Mouse (Mus musculus): Measurements from ENCODE around the gene Tep1.
A peak's percentile ranks its signal among the peaks of the same experiment; 100 is the strongest.

The Tep1 gene

DNA sequence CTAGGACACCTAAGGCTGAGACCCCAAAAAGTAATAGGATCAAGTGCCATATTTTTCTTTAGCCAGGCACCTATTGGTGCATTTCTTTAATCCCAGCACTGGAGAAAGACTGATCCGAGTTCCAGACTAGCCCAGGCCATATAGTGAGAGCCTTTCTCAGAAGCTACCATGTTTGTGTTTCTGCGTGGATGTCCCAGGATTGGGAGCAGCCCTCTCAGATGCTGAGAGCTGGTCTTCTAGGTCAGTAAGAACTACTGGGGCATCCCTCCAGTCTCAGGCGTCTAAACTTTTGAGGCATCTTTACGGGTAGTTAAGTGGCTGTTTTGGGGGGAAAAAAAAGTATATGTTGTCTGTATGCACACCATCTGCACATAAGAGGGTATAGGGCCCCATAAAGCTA is 74.4 kb downstream of the Tep1 start:
- DNase-seq (ENCODE audit: inconsistent age in 2 of 2, low spot score in 1 of 2), result no peak

DNA sequence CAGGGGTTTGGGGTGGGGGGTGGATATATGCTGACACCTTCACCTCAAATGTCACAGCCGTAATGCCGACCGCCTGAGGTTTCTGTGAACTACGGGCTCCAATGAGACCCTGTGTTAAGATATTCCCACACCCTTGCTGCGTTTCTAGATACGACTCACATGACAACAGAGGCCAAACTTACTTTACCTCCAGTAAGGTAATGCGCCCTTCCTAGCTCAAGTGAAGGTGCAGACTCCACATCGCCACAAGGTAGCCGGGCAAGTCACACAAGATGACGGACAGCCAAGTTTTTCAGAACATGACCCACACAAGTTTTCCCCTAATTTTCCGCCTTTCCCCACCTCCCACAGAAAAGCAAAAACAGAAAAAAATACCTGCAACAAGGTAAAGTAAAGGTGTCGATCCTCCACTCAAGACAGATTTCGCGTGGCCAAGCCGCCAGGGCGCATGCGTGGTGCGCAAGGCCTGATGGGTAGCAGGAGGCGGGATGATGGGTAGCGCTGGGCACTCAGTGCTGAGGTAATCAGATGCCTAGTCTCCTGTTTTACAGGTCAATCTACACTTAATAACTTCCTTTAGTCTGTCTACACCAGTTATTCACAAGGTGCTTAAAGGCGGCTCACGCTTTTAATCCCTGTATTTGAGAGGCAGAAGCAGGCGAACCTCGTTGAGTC is 75.0 kb downstream of the Tep1 start:
- DNase-seq (ENCODE audit: inconsistent age in 2 of 2, low spot score in 1 of 2), result no peak

DNA sequence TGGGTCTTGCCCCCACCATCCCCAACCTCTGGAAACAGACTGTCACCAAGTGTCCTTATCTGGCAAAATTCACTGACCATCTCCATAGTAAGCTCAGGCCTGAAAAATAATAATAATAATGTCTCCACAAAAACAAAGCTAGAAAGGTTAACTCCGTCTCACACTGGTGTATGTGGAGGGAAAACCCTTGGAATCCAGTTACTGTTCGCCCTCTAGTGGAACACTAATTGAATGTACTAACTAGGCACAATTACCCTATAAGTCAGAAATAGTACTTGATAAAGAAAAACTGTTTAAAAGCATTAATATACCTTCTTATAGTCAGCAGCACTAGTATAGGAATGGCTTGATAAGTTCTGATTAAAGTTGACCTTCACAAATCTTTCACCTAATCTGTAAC is 82.2 kb downstream of the Tep1 start:
- DNase-seq (ENCODE audit: inconsistent age in 2 of 2, low spot score in 1 of 2), result no peak

DNA sequence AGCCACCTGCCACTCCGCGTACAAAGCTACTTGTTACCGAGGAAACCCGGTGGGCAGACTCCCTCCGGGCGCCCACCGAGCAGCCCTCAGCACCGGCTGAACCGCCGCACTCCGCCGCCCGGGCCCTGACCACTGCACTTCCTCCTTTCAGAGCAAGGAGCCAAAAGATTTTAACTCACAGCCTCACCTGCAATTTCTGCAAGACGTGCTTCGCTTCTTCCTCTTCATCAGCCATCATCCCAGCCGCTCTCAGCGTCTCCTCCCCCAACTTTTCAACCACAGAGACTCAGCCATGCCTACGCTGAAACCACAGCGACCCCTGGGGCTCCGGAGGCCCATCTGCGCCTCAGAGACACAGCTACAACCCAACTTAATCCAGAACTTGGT is 85.1 kb downstream of the Tep1 start, which contains the start of gene Ttc5:
Gene Ttc5 (minus strand): TSS at position 269 of the 387 bp plus-strand sequence.
- peak; percentile 89 to 97 for DNase-seq (ENCODE audit: inconsistent age in 2 of 2, low spot score in 1 of 2)

DNA sequence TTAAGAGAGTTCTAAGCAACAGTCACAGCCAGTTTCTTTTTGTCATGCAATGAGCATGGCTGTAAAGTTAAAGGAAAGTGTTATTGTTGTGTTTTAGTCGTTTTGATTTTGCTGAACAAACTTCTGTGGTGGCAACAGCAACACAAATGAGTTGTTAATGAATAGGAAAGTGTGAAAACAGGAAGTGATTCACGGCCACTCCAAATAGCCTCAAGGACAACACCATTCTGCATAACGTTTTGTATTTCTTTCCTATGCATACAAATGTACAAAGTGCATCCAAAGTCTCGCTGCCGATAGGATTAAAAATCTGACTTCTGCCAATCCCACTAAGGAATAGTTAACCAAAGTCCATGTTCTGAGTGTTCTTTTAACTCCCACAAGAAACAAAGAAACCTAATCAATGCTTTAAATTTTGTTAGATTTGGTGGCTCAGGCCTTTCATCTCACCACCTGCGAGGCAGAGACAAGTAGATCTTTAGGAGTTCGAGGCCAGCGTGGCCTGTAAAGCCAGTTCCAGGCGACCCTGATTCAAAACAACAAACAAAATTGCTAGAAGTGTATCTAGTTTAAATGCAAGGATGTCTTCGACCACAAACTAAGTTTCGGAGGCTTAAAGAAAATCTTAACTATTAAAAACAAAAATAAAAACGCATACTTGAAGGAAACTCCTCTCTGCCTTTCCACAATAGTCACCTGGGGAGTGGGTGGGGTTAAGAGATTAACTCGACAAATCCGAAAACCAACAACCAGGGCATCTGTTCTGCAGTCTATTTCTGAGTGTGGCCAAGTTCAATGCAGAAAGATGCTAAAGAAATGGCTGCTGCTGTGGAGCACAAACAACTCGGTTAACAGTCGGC is 85.7 kb downstream of the Tep1 start:
- DNase-seq (ENCODE audit: inconsistent age in 2 of 2, low spot score in 1 of 2), result no peak

DNA sequence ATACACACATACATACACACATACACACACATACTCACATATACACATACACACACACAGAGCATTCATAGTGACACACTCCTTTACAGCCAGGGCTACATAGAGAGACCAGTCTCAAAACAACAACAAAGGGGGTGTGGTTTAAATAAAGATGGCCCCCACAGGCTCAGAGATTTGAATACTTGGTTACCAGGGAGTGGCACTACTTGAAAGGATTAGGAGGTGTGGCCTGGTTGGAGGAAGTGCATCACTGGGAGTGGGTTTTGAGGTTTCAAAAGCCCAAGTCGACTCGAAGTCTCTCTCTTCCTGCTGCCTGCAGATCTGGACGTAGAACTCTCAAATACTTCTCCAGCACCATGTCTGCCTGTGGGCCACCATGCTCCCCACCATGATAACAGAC is 88.2 kb downstream of the Tep1 start:
- no peak for DNase-seq (ENCODE audit: inconsistent age in 2 of 2, low spot score in 1 of 2)

Data from adrenal gland, adult (tissue).